Mouse (Mus musculus) thymus, adult 18-20 months (tissue): ENCODE results near the gene Hist1h4n.
"Not testable (repeated sequence)": the region's sequence is repeated elsewhere in the genome, so short reads cannot be mapped to it uniquely, and the experiment has no call there.

Experiments
- DNase-seq, 2 experiments: peaks; one replicate each; pipeline ENCODE4 v3.0.0; 2022; ENCODE audit warnings: mixed read lengths in 2 of 2

The Hist1h4n gene

GRCm38 (mm10) chr13:21831418-21832394 is at the start of gene Hist1h4n:
Hist1h4n (minus strand) TSS chr13:21832196.
- DNase-seq = peak; percentile 30 to 57

GRCm38 (mm10) chr13:21880735-21881134 is 48.7 kb upstream of the Hist1h4n start:
- no peak for DNase-seq

DNA sequence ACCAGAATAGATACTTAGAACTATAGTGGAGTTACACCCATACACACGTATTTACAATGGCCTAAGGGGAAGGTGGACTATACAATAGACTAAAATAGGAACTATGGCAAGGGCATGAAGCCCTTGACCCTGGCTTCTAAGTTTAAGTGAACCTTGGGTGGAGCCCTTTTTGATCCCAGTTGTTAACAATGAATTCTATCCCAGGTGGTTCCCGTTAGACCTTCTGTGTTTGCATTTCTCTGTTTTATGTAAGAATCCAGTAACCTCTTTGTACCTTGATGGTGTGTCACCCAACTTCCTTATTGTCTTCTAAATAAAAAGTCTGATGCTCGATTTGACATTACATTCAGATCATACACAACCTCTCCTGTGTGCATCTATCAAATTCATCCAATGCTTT is 33.5 kb upstream of the Hist1h4n start:
- DNase-seq = not testable (repeated sequence)

DNA sequence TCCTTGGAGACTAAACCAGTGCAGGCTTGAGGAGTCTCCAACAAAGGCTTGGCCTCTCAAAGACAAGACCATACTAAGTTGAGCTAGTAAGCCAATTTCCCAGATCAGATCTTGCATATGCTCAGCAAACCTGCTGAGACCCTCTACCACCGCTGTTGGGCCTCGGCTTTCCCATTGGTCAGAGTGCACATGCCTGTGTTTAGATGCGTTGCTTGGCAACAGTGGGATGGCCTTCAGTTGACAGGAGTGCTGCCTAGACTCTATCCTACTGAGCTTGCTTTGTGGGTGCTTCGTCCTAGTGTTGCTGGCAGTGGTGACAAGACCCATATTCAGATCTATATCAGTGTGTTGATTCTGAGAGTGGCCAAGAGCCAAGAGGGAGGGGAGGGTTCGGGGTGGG is 29.6 kb upstream of the Hist1h4n start:
- DNase-seq = no peak

DNA sequence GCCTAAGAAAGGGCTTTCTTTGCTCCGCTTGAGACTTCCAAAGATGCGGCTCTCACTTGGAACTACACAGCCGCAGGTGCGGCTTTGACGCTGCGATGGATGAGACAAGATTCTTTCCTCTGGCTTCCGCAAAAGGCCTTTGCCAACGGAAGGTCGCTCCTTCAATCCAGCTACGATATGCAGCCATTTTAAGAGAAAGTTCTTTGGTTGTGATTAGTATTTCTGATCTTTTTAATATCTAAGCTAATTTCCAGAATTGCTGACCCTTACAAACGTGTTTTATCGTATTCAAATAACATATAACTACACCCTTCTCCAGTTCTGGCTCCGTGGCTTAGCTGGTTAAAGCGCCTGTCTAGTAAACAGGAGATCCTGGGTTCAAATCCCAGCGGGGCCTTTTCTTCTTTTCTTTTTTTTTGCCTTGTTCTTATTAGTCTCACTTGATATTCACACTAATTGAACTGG is 23.7 kb upstream of the Hist1h4n start:
- no peak for DNase-seq

- peak; percentile 45 to 58 for DNase-seq
Observed at GRCm38 (mm10) chr13:21855146-21855545, 23.1 kb upstream of the Hist1h4n start.

DNA sequence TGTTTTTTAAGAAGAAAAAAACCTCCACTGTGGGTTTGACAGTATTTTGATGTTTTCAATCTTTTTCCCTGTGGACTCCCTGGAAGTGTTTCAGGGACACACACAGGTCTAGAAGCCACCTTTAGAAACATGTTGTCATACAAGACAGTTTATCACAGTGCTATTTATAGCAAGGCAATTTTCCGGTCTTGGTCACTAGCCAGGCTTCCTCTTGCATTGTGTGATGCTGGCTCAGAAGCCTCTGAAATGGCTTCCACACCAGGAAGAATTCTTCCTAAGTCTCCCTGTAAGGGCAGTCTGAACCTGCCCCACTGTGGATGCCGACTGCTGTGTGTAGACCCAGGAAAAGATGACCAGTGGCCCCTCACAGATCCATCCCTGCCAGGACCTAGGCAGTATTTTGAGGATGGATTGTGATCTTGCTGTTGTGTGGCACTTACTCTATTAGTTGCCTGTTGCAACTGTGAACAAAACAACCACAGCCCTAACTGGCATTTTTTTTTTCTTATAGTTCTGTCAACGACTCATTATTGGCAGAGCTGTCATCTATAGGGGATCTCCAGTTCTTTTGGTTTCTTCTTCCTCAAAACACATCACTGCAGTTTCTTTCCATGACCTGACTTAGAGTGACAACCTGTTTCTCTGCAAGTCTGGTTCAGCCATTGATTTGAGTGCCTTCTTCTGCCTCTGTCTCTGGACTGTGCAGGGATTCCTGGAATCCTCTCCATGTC is 20.4 kb upstream of the Hist1h4n start:
- no peak for DNase-seq

- DNase-seq = not testable (repeated sequence)
Observed at GRCm38 (mm10) chr13:21850696-21851095, 18.7 kb upstream of the Hist1h4n start.

GRCm38 (mm10) chr13:21847883-21848282 is 15.9 kb upstream of the Hist1h4n start:
- no peak for DNase-seq

DNA sequence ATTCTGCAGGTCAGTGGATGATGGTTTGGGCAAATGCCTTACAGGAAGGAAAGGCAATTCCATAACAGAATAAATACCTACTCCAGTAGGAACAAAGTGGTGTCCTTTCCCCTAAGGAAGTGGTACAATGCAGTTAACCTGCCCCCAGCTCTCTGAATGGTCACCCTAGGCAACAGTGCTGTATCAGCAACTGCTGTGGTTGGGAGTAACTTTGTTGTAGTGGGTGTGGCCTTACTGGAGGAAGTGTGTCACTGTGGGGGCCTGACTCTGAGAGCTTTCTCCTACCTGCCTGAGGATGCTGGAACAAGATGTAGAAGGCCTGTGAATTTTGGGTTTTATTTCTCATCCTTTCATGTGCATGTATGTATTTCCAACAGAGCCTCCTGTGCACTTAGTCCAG is 14.4 kb upstream of the Hist1h4n start:
- not testable (repeated sequence) for DNase-seq

- DNase-seq = not testable (repeated sequence)
Observed at GRCm38 (mm10) chr13:21840508-21840907, 8.5 kb upstream of the Hist1h4n start.

DNA sequence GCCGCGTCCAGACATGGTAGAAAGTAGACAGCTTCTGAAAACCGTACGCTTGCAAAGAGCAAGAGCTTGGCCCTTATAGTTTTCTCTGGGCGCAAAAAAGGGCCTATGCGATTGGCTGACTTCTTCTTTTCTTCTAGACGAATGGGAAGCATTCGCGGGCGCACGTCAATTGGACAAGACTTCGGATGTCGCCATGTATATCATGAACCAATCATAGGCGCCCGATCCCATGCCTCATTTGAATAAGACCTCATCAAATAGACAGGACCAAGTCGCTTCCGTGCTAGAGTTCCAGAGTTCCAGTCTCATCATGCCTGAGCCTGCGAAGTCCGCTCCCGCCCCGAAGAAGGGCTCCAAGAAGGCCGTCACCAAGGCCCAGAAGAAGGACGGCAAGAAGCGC is 1.5 kb upstream of the Hist1h4n start, which contains the start of the genes Hist1h2ap and Hist1h2br:
Hist1h2ap (minus strand) TSS at position 47 of the 400 bp plus-strand sequence.
Hist1h2br (plus strand) TSS at position 283 of the 400 bp plus-strand sequence.
- not testable (repeated sequence) for DNase-seq

DNA sequence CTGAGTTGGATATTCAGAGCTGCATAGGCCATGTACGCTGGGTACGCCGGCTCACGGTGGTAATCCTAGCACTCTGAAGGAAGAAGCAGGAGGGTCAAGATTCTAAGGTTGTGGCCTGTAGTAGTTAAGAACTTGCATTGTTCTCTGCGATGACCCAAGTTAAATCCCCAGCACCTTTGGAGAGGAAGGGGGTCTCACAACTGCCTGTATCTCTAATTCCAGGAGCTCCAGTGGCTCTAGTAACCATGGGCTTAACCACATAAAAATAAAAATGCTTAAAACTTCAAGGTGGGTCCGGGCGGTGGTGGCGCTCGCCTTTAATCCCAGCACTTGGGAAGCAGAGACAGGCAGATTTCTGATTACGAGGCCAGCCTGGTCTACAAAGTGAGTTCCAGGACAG is 1.7 kb downstream of the Hist1h4n start:
- DNase-seq = no peak

GRCm38 (mm10) chr13:21828511-21828910 is 3.5 kb downstream of the Hist1h4n start:
- no peak for DNase-seq

DNA sequence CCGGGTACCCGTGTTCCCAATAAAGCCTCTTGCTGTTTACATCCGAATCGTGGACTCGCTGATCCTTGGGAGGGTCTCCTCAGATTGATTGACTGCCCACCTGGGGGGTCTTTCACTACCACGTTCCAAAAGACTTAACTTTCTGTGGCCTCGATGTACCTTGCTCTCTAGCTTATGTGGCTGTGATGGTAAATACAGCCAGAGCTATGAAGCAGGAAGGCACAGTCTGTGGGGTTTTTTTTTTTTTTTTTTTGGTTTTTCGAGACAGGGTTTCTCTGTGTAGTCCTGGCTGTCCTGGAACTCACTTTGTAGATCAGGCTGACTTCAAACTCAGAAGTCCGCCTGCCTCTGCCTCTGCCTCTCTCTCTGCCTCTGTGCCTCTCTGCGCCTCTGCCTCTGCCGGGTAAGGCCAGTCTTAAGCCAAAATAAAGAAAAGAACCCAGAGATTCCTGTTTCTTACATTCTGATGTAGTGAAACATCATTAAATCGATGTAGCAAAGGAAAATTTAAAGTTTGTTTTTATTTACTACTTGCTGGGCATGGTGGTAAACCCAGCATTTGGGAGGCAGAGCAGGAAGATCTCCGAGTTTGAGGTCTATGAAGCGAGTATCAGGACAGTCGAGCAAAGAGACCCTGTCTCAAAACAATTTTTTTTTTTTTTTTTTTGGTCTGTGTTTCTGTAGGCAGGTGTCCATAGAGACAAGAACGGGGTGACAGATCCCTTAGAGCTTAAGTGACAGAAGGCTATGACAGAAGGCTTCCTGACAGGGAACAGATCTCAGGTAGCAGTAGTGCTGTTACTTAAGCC is 11.7 kb downstream of the Hist1h4n start:
- not testable (repeated sequence) for DNase-seq

DNA sequence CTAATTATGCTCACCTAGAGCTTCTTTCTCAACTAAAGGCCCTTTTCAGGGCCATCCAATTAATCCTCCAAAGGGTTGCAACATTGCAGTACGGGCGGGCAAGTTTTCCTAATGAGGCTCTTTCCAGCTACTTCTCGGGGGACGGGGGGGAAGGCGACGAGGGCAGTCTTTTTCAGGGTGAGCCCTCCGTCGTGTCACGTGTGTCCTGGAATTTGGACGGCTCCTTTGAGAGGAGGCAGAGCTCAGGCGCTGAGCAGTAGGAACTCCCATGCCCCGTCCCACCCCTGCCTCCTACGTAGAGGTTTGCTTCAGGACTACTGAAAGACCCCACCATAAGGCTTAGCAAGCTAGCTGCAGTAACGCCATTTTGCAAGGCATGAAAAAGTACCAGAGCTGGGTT is 19.9 kb downstream of the Hist1h4n start:
- DNase-seq = not testable (repeated sequence)

DNA sequence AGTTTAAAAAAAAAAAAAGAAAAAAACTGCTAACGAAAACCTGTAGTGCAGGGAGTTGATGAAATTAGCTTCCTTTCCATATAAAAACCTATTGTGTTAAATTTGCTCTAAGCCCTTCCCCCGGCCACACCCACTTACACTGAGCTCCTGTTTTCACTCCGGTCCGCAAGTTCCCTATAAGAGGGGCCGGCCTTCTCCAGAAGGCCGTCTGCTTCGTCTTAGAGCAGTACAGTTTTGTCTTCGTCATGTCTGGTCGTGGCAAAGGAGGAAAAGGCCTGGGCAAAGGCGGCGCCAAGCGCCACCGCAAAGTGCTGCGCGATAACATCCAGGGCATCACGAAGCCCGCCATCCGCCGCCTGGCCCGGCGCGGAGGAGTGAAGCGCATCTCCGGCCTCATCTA is 20.5 kb downstream of the Hist1h4n start, which contains the start of gene Hist1h4m:
Hist1h4m (plus strand) TSS at position 208 of the 400 bp plus-strand sequence.
- DNase-seq = peak; percentile 33 to 62

DNA sequence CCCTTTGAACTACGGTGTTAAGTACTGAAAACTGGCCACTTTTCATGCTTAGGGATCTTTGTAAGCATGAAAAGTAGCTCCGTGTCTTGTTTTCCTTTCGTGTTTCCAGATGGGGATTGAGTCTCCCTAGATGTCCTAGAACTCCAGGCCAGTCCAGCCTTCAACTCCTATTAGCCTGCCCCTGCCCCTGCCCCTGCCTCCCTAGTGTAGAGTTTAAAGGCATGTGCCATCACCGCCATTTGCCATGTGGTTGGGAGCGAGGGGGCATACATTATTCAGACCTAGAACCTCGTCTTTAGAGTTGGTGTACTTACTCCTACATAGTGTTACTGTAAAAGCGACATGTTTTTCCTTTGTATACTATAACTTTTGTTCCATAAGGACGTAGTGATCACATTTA is 20.9 kb downstream of the Hist1h4n start:
- DNase-seq = not testable (repeated sequence)

- DNase-seq = not testable (repeated sequence)
Observed at GRCm38 (mm10) chr13:21810073-21810472, 21.9 kb downstream of the Hist1h4n start, which contains the start of the genes Hist1h2bq and Hist1h2ao. Hist1h2bq (minus strand) TSS chr13:21810197. Hist1h2ao (plus strand) TSS chr13:21810465.

DNA sequence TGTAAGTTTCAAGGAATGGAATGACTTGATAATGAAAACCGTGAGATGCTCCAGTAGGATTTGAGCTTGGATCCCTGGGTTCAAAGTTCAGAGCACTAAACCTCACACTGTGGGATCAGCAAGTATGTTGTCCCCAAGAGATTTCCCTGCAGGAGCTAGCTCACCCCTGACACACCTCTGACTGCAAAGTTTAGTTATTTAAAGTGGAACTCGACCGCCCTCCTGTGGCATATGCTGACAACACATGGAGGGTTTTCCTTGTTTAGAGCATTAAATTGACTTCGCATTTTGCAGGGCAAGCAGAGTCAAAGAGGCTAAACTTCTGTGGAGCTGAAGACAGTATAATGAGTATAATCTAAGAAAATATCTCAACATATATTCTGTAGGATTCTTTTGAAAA is 28.9 kb downstream of the Hist1h4n start:
- not testable (repeated sequence) for DNase-seq

- not testable (repeated sequence) for DNase-seq
Observed at GRCm38 (mm10) chr13:21797163-21797562, 34.8 kb downstream of the Hist1h4n start.

DNA sequence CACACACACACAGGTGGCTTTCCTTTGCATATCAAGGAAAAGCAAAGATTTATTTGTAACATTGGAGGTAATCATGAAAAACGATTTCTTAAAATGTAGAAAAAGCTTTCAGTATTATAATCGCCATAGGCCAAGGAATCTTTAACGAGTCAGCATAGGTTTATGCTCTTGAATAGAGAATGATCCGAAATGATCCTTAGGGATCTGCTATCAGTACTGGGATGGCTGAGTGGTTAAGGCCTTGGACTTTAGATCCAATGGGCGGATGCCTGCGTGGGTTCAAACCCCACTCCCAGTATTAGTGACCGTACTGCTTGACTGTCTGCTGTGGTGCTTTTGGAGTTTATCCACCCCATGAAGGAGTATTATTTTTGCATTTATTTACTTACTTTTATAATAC is 36.4 kb downstream of the Hist1h4n start:
- no peak for DNase-seq
